Mouse (Mus musculus) lung, adult 2 months (tissue): ENCODE measurements around the gene Grin2b. TPM values are rescaled to one million over a fixed set of nuclear protein-coding genes. Genes with fewer than 3 reads are reported as not detected.
"Not testable (repeated sequence)": the region's sequence is repeated elsewhere in the genome, so short reads cannot be mapped to it uniquely, and the experiment has no call there.

Experiments used
- DNase-seq: peaks from one replicate; pipeline ENCODE4 v3.0.0; 2022
- H3K4me1 ChIP-seq: fragments of 200-500 bp; 2 replicates; pipeline ENCODE4 v1.6.1; 2011; ENCODE audit warnings: low read length; ENCODE audit not compliant: control insufficient read depth, insufficient read depth
- H3K4me3 ChIP-seq: fragments of 200-500 bp; replicated peaks from 2 replicates; pipeline ENCODE3; 2011; ENCODE audit warnings: low read depth, mild to moderate bottlenecking, control low read depth, low read length; ENCODE audit errors: extremely low read depth
- CTCF ChIP-seq: fragments of 200-500 bp; IDR thresholded peaks from 2 replicates; pipeline ENCODE4 v1.5.1; 2011; ENCODE audit warnings: mild to moderate bottlenecking, low read length, control low read depth; ENCODE audit not compliant: insufficient read depth
- POLR2A ChIP-seq: fragments of 200-500 bp; IDR thresholded peaks from 2 replicates; pipeline ENCODE4 v1.6.1; 2011; ENCODE audit warnings: low read depth, mild to moderate bottlenecking, control low read depth, low read length, borderline replicate concordance; ENCODE audit errors: extremely low read depth
- WGBS: fragments of 180-500 bp; shearing (Covaris S2); methylation state at CpG from one replicate; pipeline ENCODE4 v1.1.7; 2018; 5-methylcytosine and 5-hydroxymethylcytosine counted together
- polyA plus RNA-seq: library from polyadenylated mRNA; depleted of rRNA; stranded (reverse); fragments of >200 nt; gene quantifications from 2 replicates; pipeline ENCODE4 v1.2.3, GENCODE M21; 2012

The Grin2b gene
- polyA plus RNA-seq, 1 experiment, result 0.12 TPM

DNA sequence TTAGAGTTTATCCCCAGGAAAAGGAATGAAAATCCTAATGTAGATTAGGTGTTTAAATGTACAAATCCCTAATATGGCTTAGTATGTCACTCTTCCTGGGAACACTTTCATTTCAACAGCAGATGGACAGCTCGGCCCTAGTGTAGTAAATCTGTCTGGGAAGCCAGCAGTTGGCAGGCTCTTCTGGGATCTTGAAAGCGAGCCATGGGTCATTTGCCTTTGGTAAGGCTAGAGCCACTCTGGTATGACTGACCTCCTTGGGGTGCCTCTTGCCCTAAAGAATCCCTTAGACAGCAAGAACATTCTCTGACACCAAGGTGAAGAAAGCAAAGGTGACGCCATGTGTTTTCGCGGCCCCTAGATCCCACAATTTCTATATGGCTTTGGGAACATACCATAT lies 446.2 kb downstream of the Grin2b start:
- no peak for TF ChIP-seq POLR2A
- TF ChIP-seq CTCF, result no peak
- WGBS, result 90% methylated on average over 5 of the region's 5 CpGs
- no peak for DNase-seq
- H3K4me3 ChIP-seq, result no peak overlapping the region
- H3K4me1 ChIP-seq, result no peaks in the 10 kb centered on the region

DNA sequence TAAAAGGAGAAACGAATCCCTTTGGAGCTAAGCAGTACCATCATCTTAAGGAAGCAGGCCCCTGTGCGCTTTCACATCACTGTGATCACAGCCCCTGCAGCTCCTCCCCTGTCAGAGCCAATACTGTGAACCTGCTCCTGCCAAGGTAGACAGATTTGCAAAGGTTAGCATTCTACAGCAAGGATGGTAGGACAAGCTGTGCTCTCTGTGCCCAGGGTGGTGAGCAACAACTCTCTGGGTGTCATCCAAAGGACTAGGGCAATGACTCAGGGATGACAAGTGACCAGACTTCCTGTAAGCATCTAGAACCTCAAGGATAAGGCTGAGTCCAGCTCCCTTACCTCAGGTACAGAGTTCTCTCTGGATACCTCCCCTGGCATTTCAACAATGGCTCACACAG lies 451.6 kb downstream of the Grin2b start:
- TF ChIP-seq POLR2A (no peak), CTCF (no peak)
- DNase-seq, result no peak
- H3K4me3 ChIP-seq, result no peak overlapping the region
- WGBS, result 92% methylated on average over 2 of the region's 2 CpGs
- no peaks in the 10 kb centered on the region for H3K4me1 ChIP-seq

DNA sequence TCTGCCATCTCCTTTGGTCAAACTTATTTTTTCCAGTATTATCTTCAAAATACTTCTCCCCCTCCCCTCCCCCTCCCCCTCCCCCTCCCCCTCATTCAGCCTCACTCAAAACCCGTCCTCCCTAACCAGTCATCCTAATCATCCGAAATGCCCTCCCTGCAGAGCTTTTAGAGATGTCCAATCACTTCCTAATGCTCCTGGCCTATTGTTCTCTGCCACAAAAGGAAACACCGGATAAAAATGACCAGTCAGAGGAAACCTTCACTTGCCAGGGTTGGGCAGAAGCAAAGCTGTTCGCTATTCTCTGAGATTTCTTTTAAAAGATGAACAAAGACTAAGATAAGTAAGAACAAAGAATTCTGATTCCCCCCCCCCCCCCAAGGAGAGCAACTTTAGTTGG lies 458.4 kb downstream of the Grin2b start:
- WGBS, result 54% methylated on average over 4 of the region's 4 CpGs
- TF ChIP-seq CTCF (no peak), POLR2A (no peak)
- DNase-seq, result no peak
- no peak overlapping the region for H3K4me3 ChIP-seq
- no peaks in the 10 kb centered on the region for H3K4me1 ChIP-seq

DNA sequence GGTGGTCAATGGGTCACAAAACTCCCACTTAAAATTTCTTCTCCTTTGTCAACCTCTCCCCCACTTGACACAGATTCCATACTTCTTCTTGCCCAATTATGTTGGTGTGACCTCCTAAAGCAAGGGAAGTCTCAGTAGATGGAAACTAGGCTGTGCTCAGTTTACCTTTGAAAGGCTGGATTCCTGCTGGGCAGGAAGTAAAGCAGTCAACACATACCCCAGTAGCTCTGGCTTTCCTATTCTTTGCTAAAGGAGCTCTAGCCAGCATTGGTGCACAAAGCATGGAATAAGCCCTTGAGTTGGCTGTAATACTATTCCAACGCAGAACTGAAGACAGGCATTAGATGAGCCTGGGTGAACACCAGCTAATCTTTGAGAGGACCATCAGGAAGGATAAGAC lies 459.1 kb downstream of the Grin2b start:
- H3K4me1 ChIP-seq, result no peaks in the 10 kb centered on the region
- no peak for TF ChIP-seq POLR2A
- no peak for TF ChIP-seq CTCF
- DNase-seq, result no peak
- 81% methylated on average over 1 of the region's 1 CpGs for WGBS
- no peak overlapping the region for H3K4me3 ChIP-seq

DNA sequence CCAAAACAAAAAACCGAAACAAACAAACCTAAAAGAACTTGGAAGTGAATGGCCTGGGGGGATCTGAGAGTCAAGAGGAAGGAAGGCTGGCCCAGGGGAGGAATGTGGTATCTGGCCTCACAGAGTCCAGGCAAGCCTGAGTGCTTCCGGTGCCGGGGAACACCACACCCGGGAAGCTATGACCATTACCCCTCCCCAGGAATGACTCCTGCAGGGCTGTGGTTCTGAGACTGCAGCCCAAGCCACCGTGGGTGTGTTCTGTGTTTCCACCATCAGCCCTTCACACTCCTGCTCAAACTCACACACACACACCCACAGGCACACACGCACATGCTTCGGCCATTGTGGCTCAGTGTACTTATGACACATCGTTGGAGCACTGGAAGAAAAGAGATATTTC lies 459.6 kb downstream of the Grin2b start:
- whole genome bisulfite sequencing, result 53% methylated on average over 8 of the region's 8 CpGs
- TF ChIP-seq CTCF (no peak), POLR2A (no peak)
- DNase-seq, result no peak
- Histone ChIP-seq H3K4me1 (no peaks in the 10 kb centered on the region), H3K4me3 (no peak overlapping the region)

DNA sequence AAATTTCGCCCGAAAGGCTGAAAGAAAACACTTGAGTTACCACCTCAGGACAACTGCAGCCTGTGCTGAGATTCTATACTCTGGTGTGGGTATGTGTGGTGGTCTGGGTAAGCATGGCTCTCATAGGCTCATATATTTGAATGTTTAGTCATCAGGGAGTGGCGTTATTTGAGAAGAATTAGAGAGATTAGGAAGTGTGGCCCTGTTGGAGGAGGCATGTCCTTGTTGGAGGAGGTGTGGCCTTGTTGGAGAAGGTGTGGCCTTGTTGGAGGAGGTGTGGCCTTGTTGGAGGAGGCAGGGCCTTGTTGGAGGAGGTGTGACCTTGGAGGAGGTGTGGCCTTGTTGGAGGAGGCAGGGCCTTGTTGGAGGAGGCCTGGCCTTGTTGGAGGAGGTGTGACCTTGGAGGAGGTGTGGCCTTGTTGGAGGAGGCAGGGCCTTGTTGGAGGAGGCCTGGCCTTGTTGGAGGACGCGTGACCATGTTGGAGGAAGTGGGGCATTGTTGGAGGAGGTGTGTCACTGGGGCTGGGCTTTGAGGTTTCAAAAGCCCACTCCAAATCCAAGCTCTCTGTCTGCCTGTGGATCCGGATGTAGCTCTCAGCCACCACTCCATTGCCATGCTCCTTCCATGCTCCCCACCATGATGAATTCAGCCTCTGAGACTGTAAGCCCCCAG lies 466.3 kb downstream of the Grin2b start:
- not testable (repeated sequence) for DNase-seq, H3K4me1 ChIP-seq, H3K4me3 ChIP-seq
- WGBS, result 76% methylated on average over 6 of the region's 6 CpGs

DNA sequence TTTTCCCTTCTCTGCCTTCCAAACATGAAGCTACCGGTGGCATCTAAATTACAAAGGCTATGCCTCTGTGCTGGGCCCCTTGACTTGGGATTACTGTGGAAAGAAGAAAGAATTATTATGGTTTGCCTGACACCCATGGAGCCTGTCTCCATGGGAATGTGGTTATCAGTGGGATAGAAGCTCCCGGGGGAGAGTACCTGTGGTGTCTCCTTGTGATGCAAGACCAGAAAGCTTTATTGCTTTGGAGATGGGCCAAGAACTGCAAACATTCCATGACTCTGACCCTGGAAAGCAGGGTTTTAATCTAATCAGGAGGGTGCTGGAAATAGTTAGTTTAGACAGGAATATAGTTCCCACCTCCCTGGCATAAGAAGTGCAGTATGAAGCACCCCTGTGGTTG lies 469.7 kb downstream of the Grin2b start:
- TF ChIP-seq CTCF (no peak), POLR2A (no peak)
- 57% methylated on average over 2 of the region's 2 CpGs for WGBS

DNA sequence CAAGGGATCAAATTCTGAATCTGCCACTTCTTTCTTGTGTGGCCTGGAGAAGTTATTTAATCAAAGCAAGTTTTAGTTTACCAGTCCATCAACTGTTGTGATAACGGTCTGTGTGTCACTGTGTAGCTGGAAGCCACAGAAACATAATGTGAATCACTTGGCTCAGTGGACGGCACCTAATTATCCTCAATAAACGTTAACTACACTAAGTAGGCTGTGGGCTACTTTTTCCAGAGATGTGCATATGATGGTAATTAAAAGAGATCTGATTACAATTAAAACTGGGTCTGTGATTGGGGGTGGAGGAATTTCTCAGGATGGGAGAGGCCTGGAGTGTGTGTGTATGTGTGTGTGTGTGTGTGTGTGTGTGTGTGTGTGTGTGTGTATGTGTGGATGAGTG lies 471.9 kb downstream of the Grin2b start:
- H3K4me1 ChIP-seq, result no peaks in the 10 kb centered on the region
- no peak overlapping the region for H3K4me3 ChIP-seq
- no peak for DNase-seq
- TF ChIP-seq POLR2A, result no peak
- 80% methylated on average over 3 of the region's 3 CpGs for WGBS

More for the DNA sequence above, 469.7 kb downstream of the Grin2b start:
- H3K4me1 ChIP-seq, result no peaks in the 10 kb centered on the region
- DNase-seq, result no peak
- no peak overlapping the region for H3K4me3 ChIP-seq

DNA sequence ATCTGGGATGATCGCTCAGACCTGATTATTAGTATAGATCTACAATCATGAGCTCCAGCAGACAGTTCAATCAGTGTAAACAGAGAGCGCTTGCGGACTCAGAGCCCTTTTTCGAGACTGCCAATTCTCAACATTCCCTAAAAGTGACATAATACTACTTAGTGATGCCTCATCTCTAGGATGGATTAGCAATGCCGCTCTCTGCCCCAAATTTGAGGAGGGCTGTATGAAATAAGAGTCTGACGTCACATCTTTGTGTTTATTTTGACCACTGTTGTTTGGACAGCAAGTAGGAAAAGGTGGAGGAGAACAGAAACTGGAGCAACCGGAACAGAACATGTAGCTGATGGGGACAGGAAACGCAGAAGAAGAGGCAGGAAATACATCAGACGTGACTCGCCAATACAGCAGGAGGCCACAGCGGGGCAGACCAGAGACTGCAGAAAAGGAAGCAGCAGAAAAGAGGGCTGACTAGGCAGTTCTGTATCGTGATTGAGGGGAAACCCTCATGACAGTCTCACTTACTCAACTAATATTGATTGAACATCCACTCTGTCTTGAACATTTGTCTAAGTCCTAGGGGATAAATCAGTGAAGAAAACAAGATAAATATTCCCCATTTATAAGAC lies 472.5 kb downstream of the Grin2b start:
- Histone ChIP-seq H3K4me1 (no peaks in the 10 kb centered on the region), H3K4me3 (no peak overlapping the region)
- DNase-seq, result no peak
- TF ChIP-seq CTCF (no peak), POLR2A (no peak)
- 40% methylated on average over 12 of the region's 12 CpGs for WGBS

DNA sequence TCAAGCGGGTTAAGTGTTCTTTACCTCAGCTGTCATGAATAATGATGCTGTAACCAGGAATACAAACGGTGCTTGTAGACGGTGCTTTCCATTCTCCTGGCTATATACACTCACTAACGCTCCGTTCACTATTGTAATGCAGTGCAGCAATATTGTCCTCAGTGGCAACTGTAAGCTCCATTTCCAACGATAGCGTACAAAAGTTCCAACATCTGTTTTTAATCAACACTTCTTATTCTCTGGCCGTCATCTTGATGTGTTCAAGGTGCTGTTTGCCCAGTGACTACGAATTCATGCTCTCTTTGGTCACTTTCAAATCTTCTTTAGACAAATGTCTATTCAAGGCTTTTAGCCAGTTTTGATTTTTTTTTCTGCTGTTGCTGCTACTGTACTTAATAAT lies 480.8 kb downstream of the Grin2b start:
- Histone ChIP-seq H3K4me3 (no peak overlapping the region), H3K4me1 (no peaks in the 10 kb centered on the region)
- TF ChIP-seq CTCF, result no peak
- no peak for TF ChIP-seq POLR2A
- DNase-seq, result no peak
- WGBS, result 66% methylated on average over 9 of the region's 9 CpGs

DNA sequence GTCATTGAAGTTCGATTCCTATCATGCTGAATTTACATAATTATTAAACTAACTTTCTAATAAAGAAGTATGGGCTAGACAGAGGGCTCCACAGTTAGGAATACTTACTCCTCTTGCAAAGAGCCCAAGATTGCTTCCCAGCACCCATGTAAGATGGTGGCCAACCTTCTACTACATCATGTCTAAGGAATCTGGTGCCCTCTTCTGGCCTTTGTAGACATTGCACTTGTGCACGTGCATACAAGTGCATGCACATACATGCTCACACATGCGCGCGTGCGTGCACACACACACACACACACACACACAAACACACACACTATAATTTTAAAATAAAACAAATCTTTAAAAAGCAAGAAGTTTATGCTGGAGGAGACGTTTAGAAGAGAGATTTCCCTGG lies 481.8 kb downstream of the Grin2b start:
- WGBS, result 93% methylated on average over 7 of the region's 7 CpGs
- no peak for TF ChIP-seq POLR2A
- no peak for TF ChIP-seq CTCF

More for the DNA sequence above, 481.8 kb downstream of the Grin2b start:
- DNase-seq, result no peak
- no peaks in the 10 kb centered on the region for H3K4me1 ChIP-seq
- H3K4me3 ChIP-seq, result no peak overlapping the region
